Mouse (Mus musculus) gastrocnemius, postnatal 14 days (tissue): ENCODE measurements around the gene Crb1. TPM values are rescaled to one million over a fixed set of nuclear protein-coding genes. Genes with fewer than 3 reads are reported as not detected.

Experiments used
- DNase-seq: peaks from one replicate; pipeline ENCODE4 v3.0.0; 2021; ENCODE audit warnings: mixed read lengths
- intact Hi-C: fragments of 180-260 bp; cut with DNase I; formaldehyde crosslinking; loops from one replicate; pipeline ENCODE4 v1.15.1; 2025; ENCODE audit warnings: low total_unique reads
- total RNA-seq, 2 experiments: library from RNA; stranded (reverse); gene quantifications; 2 replicates each; pipeline ENCODE4 v1.2.3; 2021

Crb1 gene
- total RNA-seq, 2 experiments from 2014 or later, result not detected

- intact Hi-C loops, result no loop called here
- DNase-seq, result no peak
These were observed 130.0 kb downstream of the Crb1 start for GRCm38 (mm10) chr1:139246723-139247380.

- intact Hi-C loops, result no loop called here
- DNase-seq, result no peak
These were observed 140.1 kb downstream of the Crb1 start for GRCm38 (mm10) chr1:139236794-139237193.

GRCm38 (mm10) chr1:139234611-139235568 lies 142.0 kb downstream of the Crb1 start:
- intact Hi-C loops, result no loop called here
- DNase-seq, result no peak

DNA sequence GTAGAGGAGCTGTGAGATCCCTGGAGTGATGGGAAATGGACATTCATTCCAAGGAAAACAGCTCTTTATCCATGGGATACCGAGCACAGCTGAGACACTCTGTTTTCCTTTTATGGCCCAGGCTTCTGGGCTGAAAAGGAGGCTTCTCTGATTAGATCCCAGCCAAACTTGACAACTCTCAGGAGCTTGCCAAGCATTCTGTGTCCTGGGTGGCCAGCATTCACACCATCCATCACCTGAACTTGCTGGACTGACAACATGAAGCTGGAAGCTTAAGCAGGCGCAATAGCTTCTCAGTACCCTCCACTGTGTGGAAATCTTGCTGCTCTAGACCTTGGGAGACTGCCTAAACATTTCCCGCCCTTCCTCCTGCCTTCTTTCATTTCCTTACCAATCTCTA lies 144.3 kb downstream of the Crb1 start:
- intact Hi-C loops, result no loop called here

DNA sequence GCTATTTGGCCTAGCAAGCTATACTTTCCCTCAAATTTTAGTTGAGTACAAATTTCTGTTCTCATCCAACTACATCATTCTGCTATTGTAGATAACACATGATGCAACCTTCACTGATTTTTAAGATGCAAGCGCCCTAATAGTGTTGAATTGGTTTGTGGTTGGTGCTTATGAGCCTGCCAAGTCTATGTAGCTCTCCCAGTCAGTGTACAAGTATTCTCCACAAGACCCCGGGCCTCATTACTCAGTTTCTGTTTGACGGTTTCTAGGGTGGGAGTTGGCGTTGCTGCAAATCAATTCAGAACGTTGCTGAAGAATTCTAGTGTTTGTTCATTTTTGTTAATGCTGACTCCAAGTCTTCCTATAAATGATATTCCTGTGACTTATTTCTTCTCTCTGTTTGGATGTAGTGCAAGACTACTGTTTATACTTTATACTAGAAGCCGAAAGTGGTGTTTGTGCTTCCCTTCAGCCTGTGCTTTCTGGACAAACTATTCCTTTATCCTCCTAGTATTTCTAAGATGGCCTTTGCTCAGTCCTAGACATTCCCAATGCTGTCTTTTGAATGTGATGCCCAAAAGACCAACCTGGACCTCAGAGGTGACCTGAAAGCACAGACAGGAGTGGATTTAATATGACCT lies 152.5 kb downstream of the Crb1 start:
- intact Hi-C loops, result no loop called here
- DNase-seq, result no peak

More for the DNA sequence above, 144.3 kb downstream of the Crb1 start:
- no peak for DNase-seq

DNA sequence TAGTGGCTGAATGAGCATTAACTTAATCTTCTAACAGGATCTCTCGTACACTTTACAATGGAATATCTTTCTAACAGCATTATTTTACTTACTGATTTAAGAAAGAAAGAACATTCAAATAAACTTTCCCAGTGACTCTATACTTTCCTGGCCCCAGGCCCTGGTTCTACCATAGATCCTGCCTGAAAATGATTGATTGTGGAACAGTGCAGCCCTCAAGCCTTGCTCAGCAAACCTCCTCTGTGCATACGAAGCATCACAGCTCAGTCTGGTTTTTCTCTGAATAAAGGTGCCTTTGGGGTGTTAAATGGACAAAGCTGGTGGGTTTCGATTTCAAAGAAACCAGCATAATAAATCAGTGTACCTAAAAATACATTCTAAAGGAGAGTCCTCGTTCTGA lies 153.1 kb downstream of the Crb1 start:
- no peak for DNase-seq
- intact Hi-C loops, result no loop called here

GRCm38 (mm10) chr1:139215311-139215710 lies 161.6 kb downstream of the Crb1 start:
- intact Hi-C loops, result no loop called here
- DNase-seq, result no peak

GRCm38 (mm10) chr1:139210505-139210904 lies 166.4 kb downstream of the Crb1 start:
- intact Hi-C loops, result no loop called here
- no peak for DNase-seq

GRCm38 (mm10) chr1:139209796-139210195 lies 167.1 kb downstream of the Crb1 start:
- DNase-seq, result no peak

GRCm38 (mm10) chr1:139206259-139206658 lies 170.6 kb downstream of the Crb1 start:
- intact Hi-C loops, result no loop called here
- no peak for DNase-seq

More at GRCm38 (mm10) chr1:139209796-139210195, 167.1 kb downstream of the Crb1 start:
- intact Hi-C loops, result no loop called here

- intact Hi-C loops, result no loop called here
These were observed 173.9 kb downstream of the Crb1 start for GRCm38 (mm10) chr1:139203026-139203425.

DNA sequence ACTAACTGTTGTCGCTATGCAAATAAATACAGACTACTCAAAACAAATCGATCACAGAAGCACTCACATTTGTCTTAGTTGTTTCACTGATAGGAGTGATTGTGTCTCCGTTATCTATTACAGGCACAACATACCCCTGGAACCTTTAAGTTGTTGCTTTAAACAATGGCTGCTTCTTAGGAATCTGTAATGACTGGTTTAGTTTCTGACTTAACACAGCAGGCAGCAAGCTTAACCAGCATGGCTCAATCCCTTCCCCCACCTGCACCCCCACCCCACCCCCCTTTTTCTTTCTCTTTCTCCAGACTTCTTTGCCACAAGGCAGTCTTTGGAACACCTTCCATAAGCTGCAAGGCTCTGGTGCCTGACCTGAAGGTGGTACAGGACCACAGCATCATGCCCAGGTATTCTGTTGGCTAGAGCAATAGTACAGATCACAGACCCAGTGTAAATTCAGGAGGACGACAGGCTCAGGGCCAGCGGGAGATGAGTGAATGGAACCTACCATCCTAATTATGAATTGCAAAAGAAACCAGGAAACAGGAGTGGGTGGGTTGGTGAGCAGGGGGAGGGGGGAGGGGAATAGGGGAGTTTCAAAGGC lies 182.4 kb downstream of the Crb1 start:
- DNase-seq, result no peak
- intact Hi-C loops, result no loop called here

More at GRCm38 (mm10) chr1:139203026-139203425, 173.9 kb downstream of the Crb1 start:
- DNase-seq, result no peak

DNA sequence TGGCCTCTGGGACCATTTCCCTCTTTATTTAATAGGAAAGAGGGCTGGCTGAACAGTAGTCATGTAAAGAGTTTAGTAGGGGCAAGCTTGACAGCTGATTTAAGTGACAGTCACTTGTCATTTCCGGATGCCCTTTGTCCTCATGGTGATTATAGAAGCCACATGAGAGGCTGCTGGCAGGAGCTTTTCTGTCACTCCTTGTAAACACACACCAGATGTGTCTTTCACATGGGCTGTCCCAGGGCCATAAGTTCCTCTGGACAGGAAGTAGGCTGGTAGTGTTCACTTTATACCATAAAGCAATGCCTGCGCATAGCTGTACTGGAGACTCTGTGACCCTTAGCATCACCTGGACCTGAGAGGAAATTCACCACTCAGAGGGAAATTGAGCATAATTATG lies 182.9 kb downstream of the Crb1 start:
- no peak for DNase-seq
- intact Hi-C loops, result no loop called here

DNA sequence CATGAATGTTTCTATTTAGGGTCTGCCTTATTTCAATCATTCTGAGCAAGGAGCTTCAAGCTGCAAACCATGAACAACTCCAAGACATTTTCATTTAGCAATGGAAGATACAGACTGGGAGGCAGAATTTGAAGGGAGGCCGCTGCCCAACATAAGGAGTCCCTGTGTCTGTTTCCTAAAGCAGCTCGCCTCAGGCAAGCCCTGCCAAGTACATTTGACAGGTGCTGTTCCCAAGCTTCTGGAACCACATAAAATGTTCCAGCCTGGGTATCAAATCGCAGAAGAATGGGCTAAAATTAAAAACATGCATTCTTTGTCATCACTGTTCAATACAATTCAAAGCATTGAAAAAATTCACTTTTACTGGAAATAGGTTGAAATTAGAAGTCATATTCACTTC lies 184.3 kb downstream of the Crb1 start:
- intact Hi-C loops, result no loop called here
- no peak for DNase-seq

DNA sequence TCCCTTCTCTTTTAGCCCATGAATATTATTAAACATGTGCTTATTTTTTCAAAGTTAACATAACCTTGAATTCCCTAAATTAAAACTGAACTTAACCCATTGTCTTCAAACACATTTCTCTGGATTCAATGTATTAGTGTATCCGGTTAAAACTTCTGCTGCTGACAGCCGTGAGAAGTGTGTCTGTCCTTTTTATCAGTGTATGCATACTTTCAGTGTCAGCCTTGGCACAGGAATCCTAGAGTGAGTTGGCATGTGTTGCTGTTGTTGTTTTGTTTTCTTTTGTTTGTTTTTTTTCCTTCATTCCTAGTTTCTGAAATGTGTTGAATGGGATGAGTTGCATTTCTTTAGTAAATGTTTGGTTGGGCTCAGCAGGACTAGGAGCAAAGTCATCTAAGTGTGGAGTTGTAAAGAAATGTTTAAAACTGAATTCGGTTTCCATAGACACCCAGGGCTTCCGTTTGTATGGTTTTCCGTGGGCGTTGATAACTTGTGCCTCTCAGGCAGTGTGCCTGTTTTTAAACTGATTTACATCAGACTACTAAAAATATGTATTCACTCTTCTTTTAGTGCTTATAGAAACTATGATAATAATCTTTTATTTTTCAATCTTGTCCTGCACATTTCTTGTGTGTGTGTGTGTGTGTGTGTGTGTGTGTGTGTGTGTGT lies 196.3 kb downstream of the Crb1 start:
- DNase-seq, result no peak
- intact Hi-C loops, result no loop called here

- no peak for DNase-seq
- intact Hi-C loops, result no loop called here
These were observed 197.2 kb downstream of the Crb1 start for GRCm38 (mm10) chr1:139179707-139180106.

DNA sequence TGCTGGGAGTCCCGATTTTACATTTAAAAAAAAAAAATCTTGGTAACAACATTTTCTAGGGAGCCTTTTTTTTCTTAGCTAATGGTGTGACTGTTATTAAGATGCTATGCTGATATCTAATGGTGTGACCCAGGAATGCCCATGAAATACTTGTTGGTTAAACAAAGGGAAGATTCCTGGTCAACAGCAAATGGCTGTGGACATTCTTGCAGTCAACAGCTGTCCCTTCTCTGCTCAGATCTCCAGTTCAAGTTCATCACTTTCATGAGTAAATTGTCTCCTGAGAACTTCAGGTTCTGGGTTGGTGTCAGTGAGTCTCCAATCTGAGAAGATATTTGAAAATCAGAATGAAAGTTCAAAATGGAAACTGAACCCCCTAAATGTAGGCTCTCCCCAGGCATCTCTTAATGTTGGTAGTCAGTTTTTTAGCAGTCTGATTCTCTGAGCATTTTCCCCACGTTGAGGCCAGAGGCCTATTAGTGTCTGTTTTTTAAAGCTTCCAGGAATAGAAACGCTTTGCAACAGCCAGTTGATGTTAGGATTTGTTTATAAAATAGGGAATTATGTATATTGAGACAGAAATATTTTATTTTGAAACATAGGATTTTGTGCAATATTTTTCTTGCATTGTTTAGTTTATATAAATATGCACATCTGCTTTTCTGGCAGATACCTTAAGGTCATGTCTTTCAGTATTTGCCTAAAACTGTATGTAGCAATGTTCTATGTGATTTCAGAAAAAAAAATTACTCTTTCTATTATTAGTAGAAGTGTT lies 202.7 kb downstream of the Crb1 start:
- DNase-seq, result no peak
- intact Hi-C loops, result no loop called here

DNA sequence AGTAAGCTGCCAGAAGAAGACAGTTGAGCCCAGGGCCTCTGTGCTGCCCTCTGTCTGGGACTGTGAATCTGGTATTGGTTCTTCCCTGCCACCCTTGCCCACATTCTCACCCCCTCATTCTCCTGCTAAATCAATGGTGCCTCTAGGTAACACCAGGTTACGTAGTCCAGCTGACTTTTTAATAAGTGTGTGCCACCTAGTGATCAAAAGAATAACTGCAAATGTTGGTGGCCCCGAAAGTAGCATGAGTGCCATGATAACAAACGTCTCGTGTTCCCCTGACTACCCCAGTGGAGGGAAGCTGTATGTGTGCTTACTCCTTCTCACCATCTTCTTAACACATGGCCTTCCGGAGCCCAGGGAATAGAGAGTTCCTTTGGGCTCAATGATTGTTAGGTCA lies 214.1 kb downstream of the Crb1 start:
- DNase-seq, result no peak
- intact Hi-C loops, result loop anchor here (5.0 to 10.0 kb wide), 2 partner anchors 102 to 326 kb away; no protein-coding TSS in a partner anchor
